Mouse (Mus musculus) embryonic facial prominence, embryonic 10.5 days (tissue): ENCODE measurements around the gene Adam1b. TPM values are rescaled to one million over a fixed set of nuclear protein-coding genes. Genes with fewer than 3 reads are reported as not detected.
A peak's percentile ranks its signal among the peaks of the same experiment; 100 is the strongest.

Experiments used
- DNase-seq: peaks from one replicate; pipeline ENCODE4 v3.0.0-alpha.2; 2017; ENCODE audit warnings: low spot score
- H3K27ac ChIP-seq: fragments of 300-500 bp; sonication (generic); replicated peaks from 2 replicates; pipeline ENCODE4 v1.5.1; 2016; ENCODE audit warnings: mild to moderate bottlenecking
- H3K27me3 ChIP-seq: fragments of 300-500 bp; sonication (generic); replicated peaks from 2 replicates; pipeline ENCODE4 v1.6.1; 2016; ENCODE audit warnings: low read depth, mild to moderate bottlenecking; ENCODE audit not compliant: poor library complexity, severe bottlenecking
- H3K36me3 ChIP-seq: fragments of 300-500 bp; sonication (generic); replicated peaks from 2 replicates; pipeline ENCODE4 v1.6.1; 2016; ENCODE audit warnings: mild to moderate bottlenecking, moderate library complexity
- H3K4me1 ChIP-seq: fragments of 300-500 bp; sonication (generic); 2 replicates; pipeline ENCODE4 v1.6.1; 2016
- H3K4me3 ChIP-seq: fragments of 300-500 bp; sonication (generic); 2 replicates; pipeline ENCODE4 v1.5.1; 2016; ENCODE audit warnings: mild to moderate bottlenecking, moderate library complexity
- H3K9me3 ChIP-seq: fragments of 300-500 bp; sonication (generic); 2 replicates; pipeline ENCODE4 v1.6.1; 2016; ENCODE audit warnings: mild to moderate bottlenecking
- WGBS: fragments of 180-500 bp; shearing (Covaris S2); methylation state at CpG from one replicate; pipeline ENCODE4 v1.1.7; 2016; 5-methylcytosine and 5-hydroxymethylcytosine counted together
- polyA plus RNA-seq: library from polyadenylated mRNA; unstranded; fragments of >200 nt; fragmentation: Nextera tagmentation; extraction: Ambion mirVana; gene quantifications from 2 replicates; pipeline ENCODE4 v1.2.1, GENCODE M21; 2016

The Adam1b gene
- polyA plus RNA-seq, 1 experiment from 2014 or later: not detected

- Histone ChIP-seq H3K36me3 (peaks cover 29% of the 10 kb centered on the region), H3K27me3 (no peaks in the 10 kb centered on the region), H3K4me1 (peaks cover 30% of the 10 kb centered on the region), H3K9me3 (no peaks in the 10 kb centered on the region), H3K27ac (peak within 1 kb of the TSS; percentile 94), H3K4me3 (peak within 1 kb of the TSS; percentile 82)
- DNase-seq: peak; percentile 99
- under 1% methylated on average over 97 of the region's 97 CpGs for WGBS
These were observed 51.0 kb downstream of the Adam1b start, which contains the start of gene Erp29 for GRCm38 (mm10) chr5:121452026-121452869. Gene Erp29 (minus strand): TSS chr5:121452506.

GRCm38 (mm10) chr5:121451644-121452025, 51.6 kb downstream of the Adam1b start, which contains the start of gene Tmem116:
Gene Tmem116 (plus strand): TSS chr5:121451893.
- H3K4me3 ChIP-seq: peak within 1 kb of the TSS; percentile 82
- peaks cover 36% of the 10 kb centered on the region for H3K36me3 ChIP-seq
- H3K4me1 ChIP-seq: peaks cover 30% of the 10 kb centered on the region
- peak within 1 kb of the TSS; percentile 94 for H3K27ac ChIP-seq
- H3K27me3 ChIP-seq: no peaks in the 10 kb centered on the region
- WGBS: under 1% methylated on average over 17 of the region's 17 CpGs
- H3K9me3 ChIP-seq: no peaks in the 10 kb centered on the region
- peak; percentile 60 for DNase-seq

GRCm38 (mm10) chr5:121451203-121451602, 52.0 kb downstream of the Adam1b start:
- no peak for DNase-seq
- Histone ChIP-seq H3K9me3 (no peaks in the 10 kb centered on the region), H3K27me3 (no peaks in the 10 kb centered on the region), H3K27ac (peak overlapping the region; percentile 94), H3K4me1 (peaks cover 30% of the 10 kb centered on the region), H3K4me3 (peak overlapping the region; percentile 82), H3K36me3 (peaks cover 40% of the 10 kb centered on the region)
- 40% methylated on average over 8 of the region's 8 CpGs for WGBS

GRCm38 (mm10) chr5:121450476-121450875, 52.8 kb downstream of the Adam1b start:
- Histone ChIP-seq H3K27ac (no peak overlapping the region), H3K9me3 (no peaks in the 10 kb centered on the region), H3K4me3 (peak overlapping the region; percentile 82; the same call in 1 of the 2 replicates), H3K27me3 (no peaks in the 10 kb centered on the region), H3K4me1 (peaks cover 30% of the 10 kb centered on the region), H3K36me3 (peaks cover 47% of the 10 kb centered on the region)
- DNase-seq: no peak
- WGBS: 84% methylated on average over 9 of the region's 9 CpGs

Other genes with a start within 250 kb of the Adam1b start
- gene Trafd1, start 117.8 kb downstream of the Adam1b start, polyA plus RNA-seq: 74.1 and 74.8 TPM in 2 replicates
- 49.4 and 53.7 TPM in 2 replicates for gene Naa25, start 105.5 kb downstream of the Adam1b start, polyA plus RNA-seq
- gene Tmem116, start 51.5 kb downstream of the Adam1b start, polyA plus RNA-seq: 0.91 and 1.0 TPM in 2 replicates
- gene Erp29, start 50.9 kb downstream of the Adam1b start, polyA plus RNA-seq: 114 and 122 TPM in 2 replicates
- 1.2 and 1.6 TPM in 2 replicates for gene Adam1a, start 42.0 kb upstream of the Adam1b start, polyA plus RNA-seq
- not detected in 2 replicates for gene Gm42878, start 42.0 kb upstream of the Adam1b start, polyA plus RNA-seq
- gene Mapkapk5, start 42.5 kb upstream of the Adam1b start, polyA plus RNA-seq: 51.9 TPM in 2 replicates
- gene Aldh2, start 90.4 kb upstream of the Adam1b start, polyA plus RNA-seq: 145 and 157 TPM in 2 replicates
- gene Acad12, start 115.5 kb upstream of the Adam1b start, polyA plus RNA-seq: 1.7 and 2.6 TPM in 2 replicates
- 2.6 and 3.2 TPM in 2 replicates for gene Acad10, start 157.1 kb upstream of the Adam1b start, polyA plus RNA-seq
- 41.9 and 44.5 TPM in 2 replicates for gene Brap, start 157.1 kb upstream of the Adam1b start, polyA plus RNA-seq
- 44.5 and 44.9 TPM in 2 replicates for gene Atxn2, start 207.9 kb upstream of the Adam1b start, polyA plus RNA-seq